Mouse (Mus musculus) hindbrain, embryonic 10.5 days (tissue): Measurements from ENCODE around the gene Spire2. TPM values are rescaled to one million over a fixed set of nuclear protein-coding genes. Genes with fewer than 3 reads are reported as not detected.

ENCODE experiments used
- DNase-seq: peaks from one replicate; pipeline ENCODE4 v3.0.0-alpha.2; 2017; ENCODE audit warnings: low spot score
- H3K27ac ChIP-seq: fragments of 300-500 bp; sonication (generic); 2 replicates; pipeline ENCODE4 v1.5.1; 2016; ENCODE audit warnings: mild to moderate bottlenecking, moderate library complexity
- H3K27me3 ChIP-seq: fragments of 300-500 bp; sonication (generic); 2 replicates; pipeline ENCODE4 v1.6.1; 2016; ENCODE audit warnings: mild to moderate bottlenecking; ENCODE audit not compliant: poor library complexity, insufficient read depth, severe bottlenecking
- H3K36me3 ChIP-seq: fragments of 300-500 bp; sonication (generic); 2 replicates; pipeline ENCODE4 v1.6.1; 2016; ENCODE audit warnings: mild to moderate bottlenecking, moderate library complexity
- H3K4me1 ChIP-seq: fragments of 300-500 bp; sonication (generic); replicated peaks from 2 replicates; pipeline ENCODE4 v1.6.1; 2016; ENCODE audit warnings: mild to moderate bottlenecking
- H3K4me3 ChIP-seq: fragments of 300-500 bp; sonication (generic); 2 replicates; pipeline ENCODE4 v1.5.1; 2016; ENCODE audit warnings: mild to moderate bottlenecking, moderate library complexity
- H3K9me3 ChIP-seq: fragments of 300-500 bp; sonication (generic); 2 replicates; pipeline ENCODE4 v1.6.1; 2016; ENCODE audit warnings: mild to moderate bottlenecking, moderate library complexity
- WGBS: fragments of 180-500 bp; shearing (Covaris S2); methylation state at CpG from one replicate; pipeline ENCODE4 v1.1.7; 2016; 5-methylcytosine and 5-hydroxymethylcytosine counted together
- polyA plus RNA-seq: library from polyadenylated mRNA; unstranded; fragments of >200 nt; fragmentation: Nextera tagmentation; extraction: Ambion mirVana; gene quantifications from 2 replicates; pipeline ENCODE4 v1.2.1, GENCODE M21; 2016

The Spire2 gene
- polyA plus RNA-seq, 1 experiment from 2014 or later = 19.5 TPM

DNA sequence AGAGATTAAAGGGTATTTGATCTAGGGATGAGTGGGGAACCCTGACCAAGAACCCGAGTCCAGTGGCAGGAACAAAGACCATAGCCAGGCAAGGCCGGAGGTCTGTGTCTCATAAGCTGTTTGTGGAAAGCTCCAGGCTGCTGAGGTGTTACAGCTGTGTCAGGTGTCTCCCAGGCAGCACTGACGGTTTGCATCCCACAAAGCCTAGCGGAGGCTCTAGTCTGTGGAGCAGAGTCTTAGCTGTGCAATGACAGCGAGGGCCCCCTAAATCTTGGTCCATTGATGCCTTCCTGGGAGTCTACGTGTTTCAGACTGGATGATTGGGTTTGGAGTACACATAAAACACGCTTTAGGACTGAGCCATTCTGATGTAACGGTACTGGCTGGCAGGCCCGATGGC is 69.4 kb downstream of the Spire2 start:
- WGBS = 94% methylated on average over 9 of the region's 9 CpGs
- DNase-seq = no peak
- Histone ChIP-seq H3K4me1 (peaks cover 21% of the 10 kb centered on the region), H3K36me3 (peaks cover 67% of the 10 kb centered on the region), H3K4me3 (no peak overlapping the region), H3K27ac (no peak overlapping the region), H3K27me3 (no peaks in the 10 kb centered on the region), H3K9me3 (no peaks in the 10 kb centered on the region)

DNA sequence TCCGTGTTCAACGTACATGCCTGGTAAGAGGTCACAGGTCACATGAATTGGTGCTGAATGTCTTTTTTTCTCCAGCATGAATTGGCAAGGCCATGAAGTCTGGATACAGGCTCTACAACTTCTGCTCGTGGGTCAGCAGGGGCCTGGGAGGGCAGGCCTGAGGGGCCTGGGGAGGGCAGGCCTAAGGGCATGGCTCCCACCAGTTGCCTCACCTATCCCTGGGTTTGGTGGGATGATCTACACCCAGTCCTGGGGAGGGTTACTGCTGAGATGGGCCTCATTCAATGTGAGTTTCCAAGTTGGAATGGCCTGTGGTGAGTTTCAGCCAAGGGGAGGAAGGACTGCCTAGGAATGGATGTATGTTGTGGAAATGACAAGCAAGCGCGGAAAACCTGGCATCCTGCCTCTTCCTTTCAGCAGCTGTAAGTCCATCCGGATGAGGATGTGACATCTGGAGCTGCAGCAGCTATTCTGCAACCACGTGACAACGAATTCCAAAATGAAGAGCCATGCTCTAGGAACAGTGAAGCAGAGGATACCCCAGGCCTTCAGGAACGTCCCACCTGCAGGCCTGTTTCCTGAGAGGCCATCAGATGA is 70.3 kb downstream of the Spire2 start:
- Histone ChIP-seq H3K36me3 (peaks cover 58% of the 10 kb centered on the region), H3K27me3 (peaks cover 4% of the 10 kb centered on the region; the same call in 1 of the 2 replicates), H3K4me3 (no peak overlapping the region), H3K27ac (no peak overlapping the region), H3K9me3 (no peaks in the 10 kb centered on the region), H3K4me1 (peaks cover 24% of the 10 kb centered on the region)
- 94% methylated on average over 9 of the region's 9 CpGs for WGBS
- DNase-seq = no peak

DNA sequence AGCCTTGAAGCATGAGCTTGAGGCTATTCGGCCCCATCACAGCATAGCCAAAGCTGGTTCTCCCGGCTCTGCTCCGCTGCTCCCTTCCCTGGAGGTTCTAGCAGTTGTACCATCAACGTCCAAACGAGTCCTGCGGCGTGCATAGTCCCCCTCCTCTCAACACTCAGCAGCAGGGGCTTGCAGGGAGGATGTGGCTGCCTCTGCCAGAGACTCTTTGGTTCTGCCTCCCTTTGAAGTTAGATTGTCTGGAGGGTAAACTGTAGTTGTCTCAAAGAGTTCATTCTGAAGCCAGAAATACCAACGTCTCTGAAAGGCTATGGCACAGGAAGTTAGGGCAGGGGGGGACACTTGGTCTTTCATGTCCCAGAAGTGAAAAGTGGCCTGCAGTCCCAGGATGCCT is 72.0 kb downstream of the Spire2 start:
- Histone ChIP-seq H3K27ac (peak overlapping the region; percentile 29; the same call in 1 of the 2 replicates), H3K4me1 (peaks cover 30% of the 10 kb centered on the region), H3K27me3 (peaks cover 14% of the 10 kb centered on the region), H3K9me3 (no peaks in the 10 kb centered on the region), H3K4me3 (no peak overlapping the region), H3K36me3 (peaks cover 41% of the 10 kb centered on the region)
- DNase-seq = no peak
- 46% methylated on average over 8 of the region's 8 CpGs for WGBS

DNA sequence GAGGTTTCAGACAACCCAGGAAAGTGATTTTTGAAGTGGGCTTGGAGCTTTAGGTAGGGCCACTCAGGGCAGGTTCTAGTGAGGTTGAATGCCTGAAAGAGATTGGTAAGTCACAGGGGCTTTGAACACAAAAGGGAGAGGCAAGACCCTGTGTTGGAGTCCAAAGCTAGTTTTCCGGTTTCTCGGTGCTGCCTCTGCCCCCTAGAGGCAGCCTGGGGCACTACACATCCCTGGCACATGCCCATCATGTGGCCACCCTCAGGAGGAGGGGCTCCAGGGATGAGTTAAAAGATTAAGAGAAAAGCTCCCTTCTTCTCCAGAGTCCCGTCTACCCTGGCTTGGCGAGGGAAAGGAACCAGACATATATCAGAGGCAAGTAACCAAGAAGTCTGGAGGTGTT is 74.3 kb downstream of the Spire2 start, which contains the start of gene Mc1r:
Gene Mc1r, plus strand, starts transcription at position 322 of the 400 bp plus-strand sequence.
- Histone ChIP-seq H3K4me1 (peaks cover 53% of the 10 kb centered on the region), H3K27ac (peak within 1 kb of the TSS; percentile 51; the same call in 1 of the 2 replicates), H3K9me3 (no peaks in the 10 kb centered on the region), H3K36me3 (peaks cover 18% of the 10 kb centered on the region), H3K27me3 (peaks cover 37% of the 10 kb centered on the region), H3K4me3 (peak within 1 kb of the TSS; percentile 7; the same call in 1 of the 2 replicates)
- WGBS = 12% methylated on average over 4 of the region's 4 CpGs
- peak; percentile 74 for DNase-seq

DNA sequence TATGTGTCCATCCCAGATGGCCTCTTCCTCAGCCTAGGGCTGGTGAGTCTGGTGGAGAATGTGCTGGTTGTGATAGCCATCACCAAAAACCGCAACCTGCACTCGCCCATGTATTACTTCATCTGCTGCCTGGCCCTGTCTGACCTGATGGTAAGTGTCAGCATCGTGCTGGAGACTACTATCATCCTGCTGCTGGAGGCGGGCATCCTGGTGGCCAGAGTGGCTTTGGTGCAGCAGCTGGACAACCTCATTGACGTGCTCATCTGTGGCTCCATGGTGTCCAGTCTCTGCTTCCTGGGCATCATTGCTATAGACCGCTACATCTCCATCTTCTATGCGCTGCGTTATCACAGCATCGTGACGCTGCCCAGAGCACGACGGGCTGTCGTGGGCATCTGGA is 75.1 kb downstream of the Spire2 start:
- Histone ChIP-seq H3K27me3 (peaks cover 45% of the 10 kb centered on the region), H3K4me3 (no peak overlapping the region), H3K27ac (no peak overlapping the region), H3K36me3 (peaks cover 10% of the 10 kb centered on the region), H3K4me1 (peaks cover 61% of the 10 kb centered on the region), H3K9me3 (no peaks in the 10 kb centered on the region)
- WGBS = 93% methylated on average over 13 of the region's 13 CpGs
- DNase-seq = no peak

DNA sequence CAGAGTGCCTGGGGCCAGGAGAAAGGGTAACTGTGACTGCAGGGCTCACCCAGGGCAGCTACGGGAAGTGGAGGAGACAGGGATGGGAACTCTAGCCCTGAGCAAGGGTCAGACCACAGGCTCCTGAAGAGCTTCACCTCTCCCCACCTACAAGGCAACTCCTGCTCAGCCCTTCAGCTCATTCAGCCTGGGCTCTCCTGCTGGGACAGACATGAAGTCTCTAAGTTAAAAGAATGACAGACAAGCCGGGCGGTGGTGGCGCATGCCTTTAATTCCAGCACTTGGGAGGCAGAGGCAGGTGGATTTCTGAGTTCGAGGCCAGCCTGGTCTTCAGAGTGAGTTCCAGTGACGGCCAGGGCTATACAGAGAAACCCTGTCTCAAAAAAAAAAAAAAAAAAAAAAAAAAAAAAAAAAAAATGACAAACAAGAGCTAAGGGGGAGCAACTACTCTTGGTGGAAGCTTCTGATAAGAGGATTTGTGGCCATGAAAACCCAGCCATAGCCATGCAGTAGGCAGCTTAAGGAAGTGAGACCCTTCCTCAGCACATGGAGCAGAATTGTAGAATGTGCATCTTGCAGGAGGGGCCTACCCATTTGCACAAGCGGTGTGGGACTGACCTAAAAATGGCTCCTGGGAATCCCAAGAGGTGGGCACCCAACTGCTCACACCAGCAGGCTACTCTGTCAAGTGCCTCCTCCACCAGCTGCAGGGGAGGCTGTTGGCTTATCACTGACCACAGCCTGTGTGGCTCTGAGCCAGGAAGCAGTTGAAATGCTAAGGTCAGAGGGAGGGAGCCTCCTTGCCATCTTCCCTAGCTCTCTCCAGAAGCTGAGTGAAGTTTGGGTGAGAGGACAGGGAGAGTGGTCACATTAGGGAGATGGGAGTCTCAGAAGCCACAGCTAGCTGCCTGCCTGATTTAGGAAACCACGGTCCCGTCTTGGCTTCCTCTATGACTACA is 76.4 kb downstream of the Spire2 start:
- Histone ChIP-seq H3K27ac (peak overlapping the region; percentile 94), H3K27me3 (peaks cover 58% of the 10 kb centered on the region), H3K4me3 (peak overlapping the region; percentile 73), H3K36me3 (no peaks in the 10 kb centered on the region), H3K9me3 (no peaks in the 10 kb centered on the region), H3K4me1 (peaks cover 74% of the 10 kb centered on the region)
- WGBS = 76% methylated on average over 9 of the region's 9 CpGs
- DNase-seq = no peak

DNA sequence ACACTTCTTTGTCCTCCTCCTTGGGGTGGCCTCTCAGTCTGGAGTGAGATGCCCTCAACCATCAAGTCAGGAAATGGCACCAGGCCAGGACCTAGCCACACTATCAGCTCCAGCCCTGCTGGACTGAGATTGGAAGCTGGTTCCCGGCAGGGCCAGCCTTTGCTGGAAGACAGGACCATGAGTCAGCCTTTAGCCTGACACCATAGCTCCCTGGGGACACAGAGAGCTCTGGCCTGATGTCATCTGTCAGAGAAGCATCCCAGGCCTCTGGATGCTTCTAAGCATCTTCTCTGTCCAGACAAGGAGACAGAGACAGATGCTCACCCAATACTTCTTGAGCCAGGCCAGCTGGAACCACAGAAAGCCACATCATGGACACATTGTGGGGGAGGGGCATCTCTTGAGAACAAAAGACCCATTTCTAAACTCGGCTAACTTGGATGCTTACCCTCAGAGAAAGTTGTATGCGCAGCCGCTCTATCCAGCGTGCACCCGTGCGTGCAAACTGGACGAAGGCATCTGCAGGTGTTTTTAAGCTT is 77.6 kb downstream of the Spire2 start:
- Histone ChIP-seq H3K4me1 (peaks cover 68% of the 10 kb centered on the region), H3K27me3 (peaks cover 58% of the 10 kb centered on the region), H3K4me3 (peak overlapping the region; percentile 73), H3K36me3 (no peaks in the 10 kb centered on the region), H3K27ac (peak overlapping the region; percentile 94), H3K9me3 (no peaks in the 10 kb centered on the region)
- WGBS = 44% methylated on average over 8 of the region's 8 CpGs
- peak; percentile 61 for DNase-seq

DNA sequence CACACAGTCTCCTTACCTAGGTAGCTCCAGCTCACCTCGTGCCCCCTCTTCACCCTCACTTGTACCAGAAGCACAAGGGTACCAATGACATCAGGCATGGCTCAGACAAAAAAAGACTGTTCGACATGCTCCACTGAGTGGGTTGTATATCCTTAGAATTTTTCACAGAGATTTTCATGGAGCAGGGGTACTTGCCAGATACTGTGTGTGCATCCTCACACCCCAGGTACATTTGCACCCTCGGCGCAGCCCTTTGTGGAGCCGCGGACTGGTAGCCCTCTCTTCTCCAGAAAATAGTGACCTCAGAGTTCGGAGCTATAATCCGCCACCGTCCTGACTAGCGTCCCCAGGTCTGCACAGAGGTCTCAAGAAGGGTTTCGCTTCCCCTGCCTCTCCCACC is 78.3 kb downstream of the Spire2 start:
- Histone ChIP-seq H3K27me3 (peaks cover 58% of the 10 kb centered on the region), H3K27ac (peak overlapping the region; percentile 94), H3K4me1 (peaks cover 68% of the 10 kb centered on the region), H3K4me3 (peak overlapping the region; percentile 73), H3K9me3 (no peaks in the 10 kb centered on the region), H3K36me3 (no peaks in the 10 kb centered on the region)
- DNase-seq = no peak
- 7% methylated on average over 11 of the region's 11 CpGs for WGBS

DNA sequence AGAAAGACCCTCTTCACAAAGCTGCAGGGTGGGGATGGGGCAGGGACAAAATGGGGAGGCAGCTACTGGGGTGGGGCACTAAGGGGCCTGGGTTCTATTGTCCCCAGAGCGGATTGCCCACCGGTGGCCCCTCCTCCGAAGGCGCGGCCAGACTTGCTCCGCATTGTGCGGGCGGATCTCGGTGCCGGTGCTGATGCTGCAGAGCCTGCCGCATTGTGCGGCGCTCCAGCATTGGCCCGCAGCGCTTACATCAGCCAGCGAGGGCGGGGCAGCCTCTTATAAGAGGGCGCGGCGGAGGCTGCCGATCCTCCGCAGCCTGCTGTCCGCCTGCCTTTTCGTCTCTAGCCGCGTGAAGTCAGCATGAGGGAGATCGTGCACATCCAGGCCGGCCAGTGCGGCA is 78.7 kb downstream of the Spire2 start, which contains the start of gene Tubb3:
Gene Tubb3, plus strand, starts transcription at position 179 of the 400 bp plus-strand sequence.
- Histone ChIP-seq H3K27ac (peak within 1 kb of the TSS; percentile 94), H3K36me3 (no peaks in the 10 kb centered on the region), H3K27me3 (peaks cover 58% of the 10 kb centered on the region), H3K4me1 (peaks cover 67% of the 10 kb centered on the region), H3K9me3 (no peaks in the 10 kb centered on the region), H3K4me3 (peak within 1 kb of the TSS; percentile 73)
- DNase-seq = peak; percentile 89
- 0% methylated on average over 29 of the region's 29 CpGs for WGBS

DNA sequence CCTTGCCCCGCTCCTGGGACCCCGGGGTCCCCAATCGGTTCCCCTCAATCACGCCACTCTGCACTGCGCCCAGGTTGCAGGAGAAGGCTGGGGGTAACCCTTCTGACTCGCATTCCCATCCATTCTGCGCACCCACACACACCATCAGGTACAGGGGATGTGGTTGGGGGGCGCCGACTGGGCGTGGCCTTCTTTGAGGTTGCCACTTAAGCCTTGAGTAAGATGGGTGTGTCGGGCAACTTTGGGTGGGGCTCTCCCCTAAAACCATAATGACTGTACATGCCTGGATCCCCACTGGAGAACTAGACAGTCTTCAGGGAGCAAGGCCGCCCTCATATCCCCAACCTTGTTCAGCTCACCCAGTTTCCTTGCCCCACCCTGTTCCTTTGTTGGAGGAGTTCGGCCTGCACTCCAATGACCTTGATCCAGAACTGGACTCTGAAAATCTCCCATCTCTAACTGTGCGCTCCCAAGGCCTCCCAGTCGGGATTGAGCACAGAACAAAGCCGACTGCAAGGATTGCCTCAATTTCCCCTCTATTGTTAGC is 79.3 kb downstream of the Spire2 start:
- Histone ChIP-seq H3K4me3 (peak overlapping the region; percentile 73), H3K36me3 (peaks cover 5% of the 10 kb centered on the region), H3K27ac (peak overlapping the region; percentile 94), H3K9me3 (no peaks in the 10 kb centered on the region), H3K4me1 (peaks cover 68% of the 10 kb centered on the region), H3K27me3 (peaks cover 58% of the 10 kb centered on the region)
- 5% methylated on average over 16 of the region's 16 CpGs for WGBS
- no peak for DNase-seq

DNA sequence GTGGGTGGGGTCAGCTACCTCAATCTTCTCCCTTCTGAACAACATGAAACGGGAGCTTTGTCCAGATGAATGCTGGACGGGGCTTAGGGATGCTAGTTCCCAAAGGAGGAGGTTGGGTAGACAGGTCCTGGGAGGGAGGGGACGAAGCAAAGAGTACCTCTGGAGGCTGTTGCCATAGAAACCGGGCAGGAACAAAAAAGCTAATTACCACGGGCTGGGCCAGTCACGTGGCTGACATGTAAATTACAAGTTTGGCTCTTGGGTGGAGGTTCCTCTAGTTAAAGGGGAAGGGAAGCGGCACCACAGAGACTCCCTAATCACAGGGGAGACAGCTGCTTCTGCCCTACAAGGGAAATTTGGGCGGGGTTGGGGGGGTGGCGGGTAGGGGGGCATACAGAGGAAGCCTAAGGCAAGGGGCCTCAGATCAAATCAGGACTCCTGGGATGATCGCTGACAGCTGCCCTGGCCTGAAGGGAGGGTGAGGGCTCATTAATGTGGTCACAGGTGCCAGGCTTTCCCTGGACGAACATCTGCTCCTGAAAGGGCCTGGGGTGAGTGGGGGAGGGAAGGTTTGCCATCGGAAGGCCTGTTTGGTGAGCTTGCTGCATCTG is 80.2 kb downstream of the Spire2 start:
- H3K27me3 ChIP-seq = peaks cover 56% of the 10 kb centered on the region
- DNase-seq = peak; percentile 75
- peak overlapping the region; percentile 73 for H3K4me3 ChIP-seq
- peaks cover 12% of the 10 kb centered on the region for H3K36me3 ChIP-seq
- under 1% methylated on average over 12 of the region's 12 CpGs for WGBS
- H3K9me3 ChIP-seq = no peaks in the 10 kb centered on the region
- peaks cover 70% of the 10 kb centered on the region for H3K4me1 ChIP-seq
- H3K27ac ChIP-seq = peak overlapping the region; percentile 94

DNA sequence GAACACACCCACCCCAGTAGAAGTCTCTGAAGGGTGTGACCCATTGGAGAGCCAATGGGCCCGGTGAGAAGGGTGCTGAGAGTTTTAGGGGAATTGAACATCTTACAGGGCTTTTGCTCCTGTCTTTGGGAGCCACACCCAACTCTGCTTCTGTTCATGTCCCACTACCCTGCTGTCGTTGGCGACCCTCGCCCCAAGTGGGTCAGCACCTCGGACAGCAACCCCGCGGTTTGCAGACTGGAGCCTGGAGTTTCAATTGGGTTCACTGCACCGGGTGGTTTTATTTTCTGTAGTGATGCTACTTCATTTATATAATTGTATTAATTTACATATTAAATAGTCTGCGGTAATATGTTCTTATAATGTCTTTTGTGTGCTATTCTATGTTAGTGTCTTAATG is 81.7 kb downstream of the Spire2 start:
- DNase-seq = peak; percentile 59
- 15% methylated on average over 9 of the region's 9 CpGs for WGBS
- peak overlapping the region; percentile 73 for H3K4me3 ChIP-seq
- no peaks in the 10 kb centered on the region for H3K9me3 ChIP-seq
- peaks cover 47% of the 10 kb centered on the region for H3K27me3 ChIP-seq
- peaks cover 28% of the 10 kb centered on the region for H3K36me3 ChIP-seq
- H3K4me1 ChIP-seq = peaks cover 66% of the 10 kb centered on the region
- peak overlapping the region; percentile 94 for H3K27ac ChIP-seq
